Mouse (Mus musculus) ovary, postnatal 14 days (tissue): ENCODE results near the gene Rplp2.

Experiments
- DNase-seq: peaks from one replicate; pipeline ENCODE4 v3.0.0; 2022; ENCODE audit warnings: low spot score

Gene Rplp2

DNA sequence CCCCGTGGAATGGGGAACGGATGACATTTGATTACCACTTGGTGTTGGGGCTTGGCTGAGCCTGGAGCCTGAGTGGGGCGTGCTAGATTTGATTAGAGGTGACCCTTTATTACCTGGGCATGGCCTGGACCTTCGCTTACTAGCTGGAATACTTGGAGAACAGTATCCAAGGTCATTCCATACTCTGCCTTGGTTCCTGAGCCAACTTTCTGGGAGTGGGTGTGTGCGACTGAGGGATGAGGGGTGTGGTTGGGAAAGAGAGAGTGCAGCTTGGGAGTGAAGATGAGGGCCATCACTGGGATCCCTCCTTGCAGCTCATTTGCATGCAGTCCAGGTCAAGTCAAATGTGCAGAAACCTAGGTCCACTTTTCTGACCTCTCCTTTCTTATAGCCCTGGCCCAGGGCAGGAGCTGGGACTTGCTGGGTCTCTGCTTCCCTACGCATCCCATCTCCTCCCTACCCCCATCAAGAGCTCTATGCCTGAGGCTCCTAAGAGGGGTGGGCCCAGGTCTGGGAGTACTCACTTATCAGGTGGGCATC, 36.0 kb downstream of the Rplp2 start:
- no peak for DNase-seq

DNA sequence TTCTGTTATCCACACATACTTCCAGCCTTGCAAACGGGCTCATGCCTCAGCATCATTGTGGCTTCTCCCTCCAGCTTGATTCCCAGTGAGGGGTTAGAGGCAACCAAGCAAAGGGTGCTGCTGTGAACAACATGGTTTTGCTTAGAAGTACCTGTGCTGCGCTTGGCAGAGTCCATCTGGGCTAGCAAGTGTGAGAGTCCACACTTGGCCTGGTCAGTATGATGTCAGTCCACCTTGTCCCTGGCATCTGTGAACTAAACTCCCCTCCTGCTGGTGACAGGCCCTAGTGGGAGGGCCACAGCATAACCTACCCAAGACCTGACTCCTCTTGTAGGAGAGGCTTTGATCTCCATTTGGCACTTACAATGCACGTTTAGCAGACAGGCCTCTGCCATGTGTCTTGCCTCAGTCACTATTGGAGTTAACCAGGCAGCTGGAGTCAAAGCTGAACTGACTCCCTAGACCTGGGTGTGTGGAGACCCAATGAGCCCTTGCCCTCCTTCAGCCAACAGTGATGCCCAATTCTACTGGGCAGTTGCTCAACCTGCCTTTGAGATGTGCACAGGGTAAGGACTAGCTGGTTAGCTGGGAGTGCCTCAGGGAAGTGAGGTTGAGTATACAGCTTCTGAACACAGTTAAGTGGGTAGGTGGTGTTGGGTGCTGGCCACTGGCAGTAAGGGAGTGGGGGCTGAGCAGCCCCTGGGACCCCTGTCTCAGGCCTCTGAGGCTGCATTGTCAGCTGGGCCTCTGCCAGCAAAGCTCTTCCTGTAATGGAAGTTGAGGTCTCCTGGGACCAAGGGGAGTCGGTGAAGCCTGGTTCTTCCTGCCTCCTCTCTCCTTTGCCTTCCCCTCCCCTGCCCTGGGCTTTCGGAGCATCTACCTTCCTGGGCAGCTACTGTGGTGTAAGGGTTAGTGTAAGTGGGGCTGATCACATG, 37.3 kb downstream of the Rplp2 start:
- DNase-seq: no peak

DNA sequence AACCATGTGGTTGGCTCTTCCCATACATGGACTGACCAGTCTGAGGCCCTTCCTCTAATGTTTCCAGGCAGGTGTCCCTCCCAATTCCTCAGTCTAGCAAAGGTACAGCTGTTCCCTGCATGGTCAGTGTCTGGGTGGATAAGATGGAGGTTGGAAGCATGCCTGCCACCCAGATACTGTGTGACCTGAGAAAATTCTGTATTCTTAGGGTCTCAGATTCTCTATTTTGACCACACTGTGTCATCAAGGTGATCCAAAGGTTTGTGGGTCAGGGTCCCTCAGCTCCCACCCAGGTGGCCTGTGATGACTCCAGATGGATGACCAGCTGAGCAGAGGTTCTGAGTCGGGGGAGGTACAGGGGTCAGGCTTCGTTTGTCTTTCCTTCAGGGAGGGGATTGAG, 38.0 kb downstream of the Rplp2 start:
- no peak for DNase-seq

DNA sequence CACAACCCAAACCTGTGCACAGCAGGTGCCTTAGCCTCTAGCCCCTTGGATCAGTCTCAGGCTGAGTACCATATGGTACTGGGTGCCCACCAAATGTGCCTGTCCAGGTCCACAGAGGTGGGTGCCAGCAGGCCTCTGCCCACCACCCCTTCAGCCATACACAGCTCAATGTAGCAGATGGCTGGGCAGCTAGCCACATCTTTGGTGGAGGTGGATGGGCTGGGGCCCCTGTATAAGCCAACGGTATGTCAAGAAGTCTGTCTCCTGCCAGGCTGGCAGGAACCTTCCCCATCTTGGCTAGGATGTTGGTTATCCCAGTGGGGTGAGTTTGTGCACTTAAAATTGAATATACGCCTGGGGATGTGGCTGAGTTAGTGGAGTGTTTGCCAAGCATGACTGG, 38.4 kb downstream of the Rplp2 start:
- no peak for DNase-seq

DNA sequence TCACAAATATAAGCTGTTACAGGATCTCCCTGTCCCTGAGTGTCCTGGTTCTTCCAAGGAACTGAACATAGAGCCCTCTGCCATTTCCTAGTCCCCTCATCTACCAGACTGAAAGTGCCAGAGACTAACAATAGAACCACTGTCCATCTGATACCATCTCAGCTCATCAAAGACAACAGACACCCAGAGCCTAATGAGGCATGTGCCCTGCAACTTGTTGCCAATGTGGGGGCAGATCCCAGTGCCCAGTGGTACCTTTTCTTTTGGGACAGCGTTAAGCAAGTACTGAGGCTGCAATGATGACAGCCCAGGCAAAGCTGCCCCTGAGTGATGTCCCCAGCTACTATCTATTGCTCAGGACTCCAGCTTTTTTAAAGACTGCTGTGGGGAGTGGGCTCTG, 39.1 kb downstream of the Rplp2 start:
- DNase-seq: no peak

DNA sequence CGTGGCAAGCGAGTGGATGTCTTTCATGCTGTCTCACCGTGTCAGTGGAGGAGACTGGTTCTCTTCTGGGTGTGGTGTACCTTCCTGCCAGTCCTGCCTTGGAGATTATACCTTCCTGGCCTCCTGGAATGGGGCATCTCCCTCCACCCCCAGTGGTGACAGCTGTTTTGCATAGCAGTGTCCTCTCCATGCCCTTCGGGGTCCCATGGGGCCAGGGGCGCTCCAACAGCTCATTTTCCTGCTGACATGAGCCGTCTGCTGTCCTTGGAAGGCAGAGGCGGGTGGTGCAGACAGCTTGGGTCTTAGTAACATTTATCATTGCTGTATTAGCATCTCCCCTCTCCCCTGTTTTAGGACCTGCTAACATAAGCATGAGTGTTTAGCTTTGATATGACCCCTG, 40.0 kb downstream of the Rplp2 start:
- no peak for DNase-seq

DNA sequence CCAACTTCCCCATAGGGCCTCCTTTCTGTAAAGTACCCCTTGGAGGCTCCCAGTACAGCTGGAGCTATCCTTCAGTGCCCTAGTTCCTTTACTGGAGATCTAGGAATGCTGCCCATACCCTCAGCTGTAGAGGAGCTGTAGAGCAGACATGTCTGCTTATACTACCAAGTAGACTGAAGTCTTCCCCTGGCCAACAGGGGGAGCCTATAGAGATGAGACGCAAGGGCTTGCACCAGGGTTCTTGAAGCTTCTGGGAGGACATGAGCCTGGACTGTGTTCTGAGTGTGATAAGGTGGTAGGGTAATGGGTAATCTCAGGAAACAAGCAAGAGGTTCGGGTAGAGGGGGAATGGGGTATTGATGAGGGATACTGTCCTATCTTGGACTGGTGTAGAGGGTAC, 44.0 kb downstream of the Rplp2 start:
- no peak for DNase-seq

DNA sequence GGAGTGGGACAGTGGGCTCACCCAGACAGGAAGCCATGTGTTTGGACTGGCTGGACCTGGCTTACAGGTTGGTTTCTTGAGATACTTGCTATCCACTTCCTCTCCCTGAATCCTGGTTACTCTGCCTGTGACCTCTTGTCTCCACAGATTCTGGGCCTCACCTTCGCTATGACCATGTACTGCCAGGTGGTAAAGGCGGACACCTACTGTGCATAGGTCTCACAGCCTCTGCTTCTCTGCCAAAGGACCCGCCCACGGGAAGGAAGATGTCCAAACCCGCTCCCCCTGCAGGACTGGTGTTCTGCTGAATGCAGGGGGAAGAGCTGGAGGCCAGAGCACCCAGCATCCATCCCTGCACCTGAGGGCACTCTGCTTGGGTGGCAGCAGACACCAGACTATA, 45.6 kb downstream of the Rplp2 start:
- no peak for DNase-seq

DNA sequence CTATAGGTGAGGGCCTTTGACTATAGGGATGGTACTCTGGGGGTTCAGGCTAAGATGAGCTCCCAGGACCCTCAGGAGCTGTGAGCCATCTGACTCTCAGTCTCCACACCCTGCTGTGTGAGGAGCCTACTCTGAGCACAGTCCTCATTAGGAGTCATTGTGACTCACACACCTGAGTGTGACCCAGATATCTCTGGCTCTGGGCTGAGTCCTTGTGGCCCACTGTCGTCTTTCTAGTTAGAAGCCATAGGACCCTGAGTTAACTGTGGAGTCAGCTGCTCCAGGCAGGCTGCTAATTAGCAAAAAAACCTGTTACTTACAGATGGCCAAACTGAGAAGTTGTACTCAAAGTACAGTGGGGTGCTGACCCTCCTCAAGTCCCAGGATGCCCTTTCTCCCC, 46.6 kb downstream of the Rplp2 start:
- no peak for DNase-seq

DNA sequence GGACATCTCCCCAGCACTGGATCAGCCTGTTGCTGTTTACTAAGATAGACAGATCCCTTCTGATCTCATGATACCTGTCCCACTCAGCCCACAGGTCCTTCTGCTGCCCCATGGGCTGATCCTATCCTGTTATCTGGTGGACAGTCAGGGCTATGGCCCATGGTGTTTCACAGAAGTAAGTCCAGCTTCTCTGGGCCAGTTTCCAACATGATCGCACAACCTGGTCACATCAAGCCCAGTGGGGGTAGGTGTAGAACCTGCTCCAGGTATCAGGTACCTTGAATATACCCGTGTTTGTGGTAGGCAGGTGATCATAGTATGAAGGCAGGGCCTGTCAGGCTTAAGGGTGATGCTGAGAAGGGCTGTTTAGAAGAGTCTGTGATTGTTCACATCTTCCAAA, 48.2 kb downstream of the Rplp2 start:
- DNase-seq: no peak

DNA sequence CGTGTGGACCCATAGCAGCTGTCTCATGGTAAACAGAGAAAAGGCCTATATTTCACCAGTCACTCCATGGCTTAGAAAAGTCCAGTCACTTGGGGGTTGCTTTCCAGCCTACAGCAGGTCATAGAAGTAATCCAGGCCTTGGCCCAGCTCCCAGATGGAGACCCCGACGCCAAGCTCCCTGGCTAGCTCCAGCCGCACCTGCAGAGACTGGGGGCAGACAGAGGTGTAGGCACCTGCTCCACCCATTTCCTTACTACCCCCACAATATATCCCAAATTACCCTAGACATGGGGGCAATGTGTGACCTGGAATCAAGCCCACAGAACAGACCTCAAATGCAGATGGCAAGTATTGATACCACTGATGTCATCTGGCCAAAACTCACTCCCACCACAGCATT, 48.8 kb downstream of the Rplp2 start:
- no peak for DNase-seq

DNA sequence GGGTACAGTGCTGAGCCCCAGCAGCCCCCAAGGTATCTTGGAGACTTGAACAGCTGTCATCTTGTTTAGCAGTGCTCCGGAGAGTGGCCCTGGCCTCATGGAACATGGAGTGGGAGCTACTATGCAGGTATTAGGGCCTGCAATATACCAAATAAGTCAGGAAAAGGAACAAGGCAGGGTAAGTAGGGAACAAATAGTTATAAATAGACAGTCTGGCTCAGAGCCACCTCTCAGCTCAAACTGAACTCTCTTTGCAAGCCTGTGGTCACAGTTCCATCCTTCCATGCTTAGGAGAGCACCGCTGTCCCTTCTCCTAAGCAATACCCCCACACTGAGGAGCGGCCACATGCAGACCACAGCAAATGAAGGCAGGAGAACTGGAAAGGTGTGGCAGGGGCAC, 50.4 kb downstream of the Rplp2 start:
- DNase-seq: no peak
